Mouse (Mus musculus): ENCODE data around the gene Rbks.

DNA sequence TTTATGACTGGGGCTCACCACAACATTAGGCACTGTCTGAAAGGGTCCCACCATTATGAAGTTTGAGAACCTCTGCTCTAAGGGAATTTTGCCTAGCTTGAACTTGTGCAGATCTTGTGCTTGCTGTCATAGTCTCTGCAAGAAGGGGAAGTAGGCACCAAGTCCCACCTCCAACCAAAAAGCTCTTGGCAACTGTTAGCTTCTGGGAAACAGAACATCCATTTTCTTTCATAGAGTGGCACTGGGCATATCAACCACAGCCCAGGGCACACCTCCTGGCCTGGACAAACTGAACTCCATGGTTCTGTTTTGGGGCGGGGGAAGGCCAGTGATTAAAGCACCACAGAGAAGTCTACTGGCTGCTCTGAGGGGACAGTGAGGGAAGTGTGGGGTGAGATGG is 86.2 kb downstream of the Rbks start:
- no peak for TF ChIP-seq POLR2AphosphoS5 (IDR thresholded peaks at IDR 0.05; ENCODE audit: insufficient replicate concordance, low read depth, low read length)
- TF ChIP-seq GATA1 (IDR thresholded peaks at IDR 0.05; ENCODE audit: borderline replicate concordance, low read length): no peak
- no peak for TF ChIP-seq CTCF (IDR thresholded peaks at IDR 0.05; ENCODE audit: low read depth, low read length)

Data from G1E (cell line).